Mouse (Mus musculus) 416B (cell line): ENCODE results near the gene Sec24c.

ENCODE experiments used
- DNase-seq: peaks from one replicate; pipeline ENCODE4 v3.0.0; 2011; ENCODE audit warnings: low read depth

The Sec24c gene

GRCm38 (mm10) chr14:20659687-20660086, 14.4 kb upstream of the Sec24c start:
- DNase-seq: no peak

- peak; percentile 96 for DNase-seq
These were observed 13.1 kb upstream of the Sec24c start for GRCm38 (mm10) chr14:20660827-20661660.

- DNase-seq: no peak
These were observed 12.3 kb upstream of the Sec24c start for GRCm38 (mm10) chr14:20661661-20662331.

- DNase-seq: no peak
These were observed 11.4 kb upstream of the Sec24c start for GRCm38 (mm10) chr14:20662740-20663139.

GRCm38 (mm10) chr14:20663601-20664000, 10.5 kb upstream of the Sec24c start:
- DNase-seq: no peak

- no peak for DNase-seq
These were observed 9.7 kb upstream of the Sec24c start for GRCm38 (mm10) chr14:20664436-20664835.

- DNase-seq: no peak
These were observed 6.6 kb upstream of the Sec24c start for GRCm38 (mm10) chr14:20667469-20667868.

- DNase-seq: no peak
These were observed 5.8 kb upstream of the Sec24c start, which contains the start of gene Synpo2l for GRCm38 (mm10) chr14:20668154-20668810. Synpo2l (minus strand) TSS chr14:20668354.

- peak; percentile 81 for DNase-seq
These were observed 1.1 kb upstream of the Sec24c start for GRCm38 (mm10) chr14:20672990-20673389.

- no peak for DNase-seq
These were observed 409 bp upstream of the Sec24c start for GRCm38 (mm10) chr14:20673735-20674063.

GRCm38 (mm10) chr14:20677906-20678305, 3.8 kb downstream of the Sec24c start:
- no peak for DNase-seq

- DNase-seq: no peak
These were observed 7.6 kb downstream of the Sec24c start for GRCm38 (mm10) chr14:20681742-20682141.

GRCm38 (mm10) chr14:20682498-20682897, 8.4 kb downstream of the Sec24c start:
- DNase-seq: peak; percentile 82

GRCm38 (mm10) chr14:20686576-20686975, 12.5 kb downstream of the Sec24c start:
- no peak for DNase-seq

GRCm38 (mm10) chr14:20689009-20689408, 14.9 kb downstream of the Sec24c start:
- no peak for DNase-seq

GRCm38 (mm10) chr14:20691772-20692171, 17.7 kb downstream of the Sec24c start:
- no peak for DNase-seq

GRCm38 (mm10) chr14:20693589-20694101, 19.5 kb downstream of the Sec24c start:
- DNase-seq: no peak

GRCm38 (mm10) chr14:20694185-20694883, 20.2 kb downstream of the Sec24c start:
- DNase-seq: peak; percentile 53

GRCm38 (mm10) chr14:20694884-20695760, 21.0 kb downstream of the Sec24c start, which contains the start of gene Fut11:
Fut11 (plus strand) TSS chr14:20694968.
- DNase-seq: peak; percentile 76

- DNase-seq: no peak
These were observed 21.8 kb downstream of the Sec24c start for GRCm38 (mm10) chr14:20695761-20696520.
